Mouse (Mus musculus) cerebellum, adult 9-11 months (tissue): ENCODE measurements around the gene Rgs6.
A peak's percentile ranks its signal among the peaks of the same experiment; 100 is the strongest.

Experiments
- DNase-seq: peaks from one replicate; pipeline ENCODE4 v3.0.0; 2022

Gene Rgs6

GRCm38 (mm10) chr12:82985300-82985699 lies 397.2 kb downstream of the Rgs6 start:
- no peak for DNase-seq

DNA sequence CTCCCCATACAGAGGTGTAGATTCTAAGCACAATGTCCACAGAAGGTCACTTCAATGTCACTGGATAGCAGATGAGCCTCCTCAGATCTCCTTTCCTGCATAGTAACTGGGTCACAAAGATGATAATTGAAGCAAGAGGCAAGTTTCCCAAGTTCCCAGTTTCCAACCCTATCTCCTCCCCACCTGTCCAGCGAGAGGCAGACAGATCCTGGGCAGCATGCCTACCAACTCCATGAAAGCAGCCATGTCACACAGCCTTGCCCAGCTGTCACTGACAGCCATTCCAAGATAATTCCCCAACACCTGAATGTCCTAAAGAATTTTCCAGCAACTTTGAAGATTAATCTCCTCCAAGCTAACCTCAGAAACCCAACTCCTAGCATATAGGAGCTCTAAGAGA lies 399.6 kb downstream of the Rgs6 start:
- peak; percentile 7 for DNase-seq

DNA sequence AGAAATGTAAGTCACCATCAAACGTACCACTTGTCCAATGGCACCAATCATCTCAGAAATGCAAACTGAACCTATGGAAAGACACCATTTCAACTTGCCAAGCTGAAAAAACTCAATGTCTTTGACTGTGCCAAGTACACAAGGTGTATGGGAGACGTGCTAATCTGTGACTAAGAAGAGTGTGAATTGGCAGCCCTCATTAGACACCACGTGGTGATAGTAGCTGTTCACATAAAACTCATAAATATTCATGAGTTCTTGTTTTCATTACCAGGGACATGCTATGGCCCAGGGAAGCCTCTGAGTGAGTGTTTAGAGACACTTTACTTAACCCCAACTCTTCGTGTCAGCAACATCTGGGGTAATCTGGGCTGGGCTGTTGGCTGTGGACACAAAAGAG lies 405.8 kb downstream of the Rgs6 start:
- DNase-seq, result no peak

DNA sequence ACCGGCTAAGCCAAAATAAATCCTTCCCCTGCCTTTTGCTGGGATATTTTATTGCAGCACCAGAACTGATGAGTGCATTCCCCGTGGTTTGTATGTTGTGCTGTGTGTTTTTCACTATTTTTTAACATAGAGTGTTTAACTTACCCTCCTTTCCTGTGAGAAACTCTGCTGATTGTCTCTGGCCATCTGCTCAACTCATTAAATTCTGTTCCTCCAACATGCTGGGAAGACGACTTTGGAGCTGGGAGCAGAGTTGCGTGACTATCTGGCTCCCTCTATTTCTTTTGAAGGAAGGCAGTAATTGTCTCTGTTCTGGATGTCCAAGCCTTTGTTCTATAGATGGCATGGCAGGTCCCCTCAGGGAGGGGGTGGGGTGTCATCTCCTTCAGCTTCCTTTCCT lies 408.7 kb downstream of the Rgs6 start:
- no peak for DNase-seq

GRCm38 (mm10) chr12:82998682-82999332 lies 410.7 kb downstream of the Rgs6 start:
- DNase-seq, result no peak

DNA sequence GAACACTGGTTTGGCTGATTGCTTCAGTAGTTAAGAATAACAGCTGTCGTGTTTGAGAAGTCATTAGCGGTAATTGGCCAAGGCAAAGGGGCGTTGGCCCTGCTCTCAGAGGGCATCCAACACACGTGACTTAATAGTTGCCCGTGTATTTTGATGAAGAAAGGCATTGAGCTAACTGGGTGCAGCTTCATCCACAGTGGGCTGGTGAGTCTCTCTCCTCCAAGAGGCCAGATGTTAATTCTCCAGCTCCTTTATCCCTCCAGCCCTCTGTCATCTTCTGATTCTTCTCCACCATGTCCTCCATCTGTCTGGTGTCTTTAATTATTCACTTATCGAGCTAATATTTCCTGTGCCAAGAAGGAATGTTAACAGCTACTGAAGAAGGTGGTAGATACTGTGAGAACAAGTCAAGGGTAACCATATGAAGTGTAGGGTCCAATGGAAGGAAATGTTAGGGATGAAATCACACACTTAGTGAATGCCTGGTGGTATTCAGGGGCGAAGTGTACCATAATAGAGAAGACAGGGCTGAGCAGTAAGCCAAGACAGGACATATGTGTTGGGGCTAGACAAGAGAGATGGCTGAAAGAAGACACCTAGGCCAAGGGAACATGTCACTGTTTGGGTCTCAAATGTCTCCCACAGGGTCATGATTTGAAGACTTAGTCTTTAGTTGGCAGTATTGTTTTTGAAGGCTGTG lies 411.4 kb downstream of the Rgs6 start:
- no peak for DNase-seq

DNA sequence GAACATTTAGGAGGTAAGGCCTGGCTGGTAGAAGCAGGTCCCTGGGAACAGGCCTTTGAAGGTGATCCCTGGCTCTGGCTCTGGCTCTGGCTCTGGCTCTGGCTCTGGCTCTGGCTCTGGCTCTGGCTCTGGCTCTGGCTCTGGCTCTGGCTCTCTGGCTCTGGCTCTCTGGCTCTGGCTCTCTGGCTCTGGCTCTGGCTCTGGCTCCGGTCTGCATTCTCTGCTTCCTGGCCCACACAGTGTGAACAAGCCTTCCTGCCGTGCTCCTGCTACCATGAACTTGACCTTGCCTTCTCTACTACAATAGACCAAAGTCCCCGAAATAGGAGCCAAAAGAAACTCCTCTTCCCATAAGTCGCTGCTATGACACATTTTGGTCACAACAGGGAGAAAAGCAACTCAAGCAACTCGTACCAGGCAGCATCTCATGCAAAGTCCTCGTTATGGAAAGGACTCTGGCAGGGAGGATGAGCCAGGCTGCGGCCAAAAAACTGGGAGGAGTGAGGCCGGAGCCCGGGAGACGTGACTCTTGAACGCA lies 412.0 kb downstream of the Rgs6 start:
- DNase-seq, result peak; percentile 13

DNA sequence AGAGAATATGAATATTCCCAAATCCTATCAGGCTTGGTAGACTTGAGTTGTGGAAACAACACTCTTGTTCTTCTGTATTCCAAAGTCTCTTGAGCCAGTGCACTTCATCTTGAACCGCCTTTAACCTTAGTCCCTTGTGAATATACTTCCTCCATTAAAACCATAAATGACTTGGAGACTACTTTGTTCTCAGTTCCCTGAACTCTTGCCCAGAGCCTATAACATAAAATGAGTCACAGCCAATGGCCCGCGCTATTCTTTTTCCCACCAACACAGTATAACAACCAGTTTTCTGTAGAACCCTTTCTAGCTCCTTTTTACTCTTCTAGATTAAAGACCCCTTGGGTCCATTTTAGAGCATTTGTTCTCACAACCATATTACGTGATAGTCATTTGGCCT lies 412.9 kb downstream of the Rgs6 start:
- no peak for DNase-seq

- DNase-seq, result no peak
Measured at GRCm38 (mm10) chr12:83004014-83004682, 416.1 kb downstream of the Rgs6 start.

GRCm38 (mm10) chr12:83011056-83011565 lies 423.0 kb downstream of the Rgs6 start:
- DNase-seq, result no peak

GRCm38 (mm10) chr12:83013918-83014691 lies 426.0 kb downstream of the Rgs6 start:
- no peak for DNase-seq

DNA sequence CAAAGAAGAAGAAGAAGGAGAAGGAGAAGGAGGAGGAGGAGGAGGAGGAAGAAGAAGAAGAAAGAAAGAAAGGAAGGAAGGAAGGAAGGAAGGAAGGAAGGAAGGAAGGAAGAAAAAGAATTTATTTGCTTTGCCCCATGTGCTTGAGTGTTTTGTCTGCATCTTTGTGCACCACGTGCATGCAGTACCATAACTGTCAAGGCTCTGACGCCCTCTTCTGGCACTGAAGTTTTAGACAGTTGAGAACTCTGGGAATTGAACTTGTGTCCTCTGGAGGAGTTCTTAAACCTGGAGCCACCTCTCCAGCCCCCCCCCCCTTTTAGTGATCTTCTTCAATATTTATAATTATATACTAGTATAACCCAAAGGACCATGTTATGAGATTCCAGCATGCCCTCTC lies 426.8 kb downstream of the Rgs6 start:
- no peak for DNase-seq

DNA sequence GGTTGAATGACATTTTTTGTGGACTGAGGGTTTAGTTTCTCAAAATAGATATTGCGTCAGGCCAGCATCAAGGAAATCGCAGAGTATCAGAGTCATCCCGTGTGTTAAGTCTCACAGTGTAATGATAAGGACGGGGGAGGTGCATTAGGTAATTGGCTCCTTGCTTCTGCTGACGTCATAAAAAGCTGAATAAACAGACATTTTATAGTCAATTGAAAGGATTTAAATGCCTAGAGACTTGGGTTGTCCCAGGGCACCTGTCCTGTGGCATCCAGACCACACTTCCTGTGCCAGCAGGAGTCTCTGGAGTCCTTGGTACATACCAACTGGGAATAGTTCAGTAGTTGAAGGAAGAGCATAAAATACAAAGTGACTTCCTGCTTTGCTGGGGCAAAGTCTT lies 427.3 kb downstream of the Rgs6 start:
- no peak for DNase-seq

DNA sequence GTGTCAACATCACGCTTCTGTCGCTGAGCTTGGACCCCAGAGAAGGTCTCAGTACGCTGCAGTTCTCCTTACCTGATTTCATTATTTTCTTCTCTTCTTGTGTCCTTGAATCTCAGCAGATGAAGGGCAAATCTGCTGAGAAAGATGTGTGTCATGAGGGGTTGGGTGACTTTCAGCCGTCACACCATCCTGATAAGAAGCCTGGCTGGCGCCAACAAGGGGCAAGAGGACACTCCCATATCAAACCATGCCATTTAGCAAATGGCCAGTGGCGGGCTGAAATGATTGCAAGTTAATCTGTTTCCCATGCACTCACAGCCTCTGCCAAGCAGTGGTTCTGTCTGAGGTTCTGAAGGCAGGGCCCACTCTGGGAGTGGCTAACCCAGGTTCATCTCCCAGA lies 428.4 kb downstream of the Rgs6 start:
- DNase-seq, result no peak

- peak; percentile 59 for DNase-seq
Measured at GRCm38 (mm10) chr12:83018005-83018404, 429.9 kb downstream of the Rgs6 start.

- no peak for DNase-seq
Measured at GRCm38 (mm10) chr12:83026985-83027384, 438.9 kb downstream of the Rgs6 start.

DNA sequence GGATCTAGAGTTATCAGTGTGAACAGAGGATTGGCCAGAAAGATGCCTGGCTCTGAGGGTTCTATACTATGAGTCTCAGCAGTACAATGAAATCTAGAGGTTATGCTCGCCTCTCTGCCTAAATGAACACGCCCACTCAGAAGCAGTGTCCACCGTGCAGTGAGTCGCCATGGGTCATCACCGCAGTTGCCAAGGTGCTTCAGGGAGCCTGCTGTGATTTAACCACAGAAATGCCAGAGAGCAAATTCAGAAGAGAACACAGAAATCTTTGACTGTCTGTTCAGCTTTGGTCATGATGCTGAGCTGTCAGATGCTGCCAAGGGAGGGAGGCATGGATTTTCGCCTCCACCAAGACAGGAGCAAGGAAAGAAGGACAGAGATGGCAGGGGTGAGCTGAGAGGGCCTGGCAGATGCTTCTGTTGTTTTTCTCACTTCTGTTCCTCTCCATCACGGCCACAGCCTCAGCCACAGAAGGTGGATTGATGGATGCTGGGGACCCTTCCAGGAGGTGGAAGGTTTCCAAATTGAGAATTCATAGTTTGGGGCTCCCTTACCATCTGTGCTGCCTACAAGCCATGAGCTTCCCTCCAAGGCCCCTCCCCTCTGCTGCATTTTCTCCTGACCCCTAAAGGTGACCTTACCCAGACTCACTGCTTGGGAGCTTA lies 445.2 kb downstream of the Rgs6 start:
- DNase-seq, result no peak

- no peak for DNase-seq
Measured at GRCm38 (mm10) chr12:83034859-83035569, 446.9 kb downstream of the Rgs6 start.

DNA sequence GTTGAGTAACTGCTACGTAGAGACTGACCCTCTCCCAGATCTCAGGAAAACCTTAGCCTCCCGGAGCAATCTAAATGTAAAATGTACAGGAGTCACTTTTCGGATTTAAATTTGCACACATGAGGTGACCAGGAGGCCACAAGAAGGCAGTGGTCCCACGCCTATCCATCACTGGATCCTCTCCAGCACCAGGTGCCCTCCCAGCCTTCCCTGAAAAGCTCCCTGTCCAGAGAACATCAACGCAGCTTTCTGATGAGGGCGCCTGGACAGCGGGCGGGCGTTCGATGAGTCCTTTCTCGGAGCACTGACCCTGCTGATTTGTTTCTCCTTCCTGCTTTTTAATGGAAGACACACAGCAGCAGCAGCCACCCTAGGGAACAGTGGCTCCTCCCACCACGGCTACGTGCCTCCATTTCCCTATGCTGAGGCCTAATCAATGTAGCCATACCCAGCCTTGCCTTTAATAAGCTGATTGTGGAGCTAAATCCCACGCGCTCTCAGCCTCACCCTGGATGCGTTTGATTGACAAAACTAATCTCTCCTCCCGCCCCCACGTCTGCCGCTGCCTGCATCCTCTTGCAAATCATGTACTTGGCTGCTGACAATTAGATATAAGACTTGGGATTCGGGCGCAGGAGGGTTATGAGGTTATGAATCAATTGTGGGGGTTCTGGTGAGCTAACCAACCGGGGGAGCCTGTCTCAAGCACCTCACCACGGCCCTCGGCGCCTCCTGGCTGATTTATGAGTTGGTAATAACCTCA lies 449.9 kb downstream of the Rgs6 start:
- no peak for DNase-seq

GRCm38 (mm10) chr12:83038779-83039178 lies 450.7 kb downstream of the Rgs6 start:
- no peak for DNase-seq

- no peak for DNase-seq
Measured at GRCm38 (mm10) chr12:83039859-83040258, 451.8 kb downstream of the Rgs6 start.
